Mouse (Mus musculus) spleen, postnatal 0 days (tissue): ENCODE data around the gene Tmem43. TPM values are rescaled to one million over a fixed set of nuclear protein-coding genes. Genes with fewer than 3 reads are reported as not detected.

Experiments used
- polyA plus RNA-seq: library from polyadenylated mRNA; unstranded; fragments of >200 nt; fragmentation: Nextera tagmentation; extraction: Ambion mirVana; gene quantifications from 2 replicates; pipeline ENCODE4 v1.2.1, GENCODE M21; 2015

Gene Tmem43
- polyA plus RNA-seq = 19.0 and 20.7 TPM in 2 replicates

GRCm38 (mm10) chr6:91472868-91473804 lies at the start of gene Tmem43, which contains the start of gene Chchd4:
TSS of gene Tmem43 (plus strand) at chr6:91473703.
TSS of gene Chchd4 (minus strand) at chr6:91473546.

GRCm38 (mm10) chr6:91515545-91516449 lies 42.3 kb downstream of the Tmem43 start, which contains the start of the genes Xpc and Lsm3:
TSS of gene Xpc (minus strand) at chr6:91515888.
TSS of gene Lsm3 (plus strand) at chr6:91515928.

Other genes starting within 250 kb of the Tmem43 start
- gene Wnt7a, start 62.3 kb upstream of the Tmem43 start, polyA plus RNA-seq = 0.06 TPM in 1 of 2 replicates, not detected in the other
- 18.5 and 18.8 TPM in 2 replicates for gene Chchd4, start 157 bp upstream of the Tmem43 start, polyA plus RNA-seq
- 8.4 and 12.9 TPM in 2 replicates for gene Xpc, start 42.2 kb downstream of the Tmem43 start, polyA plus RNA-seq
- gene Lsm3, start 42.2 kb downstream of the Tmem43 start, polyA plus RNA-seq = 186 and 195 TPM in 2 replicates
- 48.9 and 62.0 TPM in 2 replicates for gene Slc6a6, start 210.3 kb downstream of the Tmem43 start, polyA plus RNA-seq